ENCODE assay signal across 20 mouse cellular contexts in the genomic region with DNA sequence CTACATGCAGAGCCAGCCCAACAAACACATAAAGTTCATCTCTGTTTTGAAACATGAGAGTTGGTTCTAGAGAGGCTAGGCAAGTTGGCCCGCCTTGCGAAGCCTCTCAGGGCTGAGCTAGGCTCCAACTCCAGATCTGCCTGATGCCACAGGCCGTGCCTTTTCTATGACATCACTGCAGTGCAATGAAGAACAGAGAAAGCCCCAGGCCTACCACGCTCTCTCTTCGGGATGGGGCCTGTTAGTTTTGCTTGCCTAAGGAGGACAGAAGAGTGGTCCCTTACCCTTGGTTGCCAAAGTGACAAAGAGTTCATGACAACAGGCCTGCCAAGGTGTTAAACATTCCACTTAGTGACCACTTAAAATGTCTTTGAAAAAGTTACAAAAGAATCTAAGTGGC.
DNase-seq lines count a peak whose midpoint lies in the region; ATAC-seq and TF ChIP-seq lines count a peak whose summit lies in the region.
"Had no signal": no experiment of that assay in that cellular context is flagged by ENCODE, and none has a peak within 500 bp of the region (broad histone marks: within the 10 kb centered on the region; RNA-seq: fewer than 3 reads in every experiment).

No protein-coding gene starts in this region.

- H3K27me3 ChIP-seq in heart, embryonic 12.5 days (replicated peaks): no peaks in the 10 kb centered on the region
- H3K27me3 ChIP-seq in limb, embryonic 15.5 days: no peaks in the 10 kb centered on the region
- H3K27me3 ChIP-seq: embryonic facial prominence, embryonic 12.5 days; limb, embryonic 12.5 days; neural tube, embryonic 13.5 days had no signal

- WGBS in heart, embryonic 12.5 days: 56% methylated on average over 5 of the region's 5 CpGs
- WGBS in bone marrow, adult 2 months: 81% methylated on average over 5 of the region's 5 CpGs
- WGBS in limb, embryonic 15.5 days: 68% methylated on average over 5 of the region's 5 CpGs

- no peak overlapping the region for H3K4me3 ChIP-seq in heart, embryonic 12.5 days
- no peak overlapping the region for H3K4me3 ChIP-seq in bone marrow, adult 2 months (replicated peaks; ENCODE audit: control insufficient read depth, low read depth, low read length)
- H3K4me3 ChIP-seq in limb, embryonic 15.5 days: no peak overlapping the region
- H3K4me3 ChIP-seq: embryonic facial prominence, embryonic 12.5 days; left cerebral cortex, adult 2 months; limb, embryonic 12.5 days; liver, embryonic 15.5 days; neural tube, embryonic 13.5 days had no signal

- intact Hi-C loops in heart, postnatal 25 days (cut with DNase I): no loop called here

- H3K9ac ChIP-seq in heart, embryonic 12.5 days: no peak overlapping the region
- no peak overlapping the region for H3K9ac ChIP-seq in limb, embryonic 15.5 days
- H3K9ac ChIP-seq: embryonic facial prominence, embryonic 12.5 days; forebrain, postnatal 0 days; limb, embryonic 12.5 days; liver, embryonic 15.5 days; neural tube, embryonic 13.5 days had no signal

- no peak overlapping the region for H3K4me2 ChIP-seq in heart, embryonic 12.5 days
- no peak overlapping the region for H3K4me2 ChIP-seq in limb, embryonic 15.5 days
- H3K4me2 ChIP-seq: embryonic facial prominence, embryonic 12.5 days; limb, embryonic 12.5 days; liver, embryonic 15.5 days; neural tube, embryonic 13.5 days had no signal

- H3K36me3 ChIP-seq in heart, embryonic 12.5 days: no peaks in the 10 kb centered on the region
- no peaks in the 10 kb centered on the region for H3K36me3 ChIP-seq in limb, embryonic 15.5 days
- H3K36me3 ChIP-seq: embryonic facial prominence, embryonic 12.5 days; limb, embryonic 12.5 days; liver, embryonic 15.5 days; neural tube, embryonic 13.5 days had no signal

- no peak for TF ChIP-seq POLR2A in bone marrow, adult 2 months (IDR thresholded peaks at IDR 0.05; ENCODE audit: borderline replicate concordance, control insufficient read depth, low read depth, low read length)

- no peaks in the 10 kb centered on the region for H3K9me3 ChIP-seq in heart, embryonic 12.5 days (replicated peaks)
- no peaks in the 10 kb centered on the region for H3K9me3 ChIP-seq in limb, embryonic 15.5 days
- H3K9me3 ChIP-seq: embryonic facial prominence, embryonic 12.5 days; limb, embryonic 12.5 days; liver, embryonic 15.5 days; neural tube, embryonic 13.5 days had no signal

- peaks cover 79% of the 10 kb centered on the region for H3K4me1 ChIP-seq in heart, embryonic 12.5 days (replicated peaks)
- H3K4me1 ChIP-seq in bone marrow, adult 2 months (ENCODE audit: control insufficient read depth, insufficient read depth, low read length): no peaks in the 10 kb centered on the region; the same call in 1 of the 2 replicates
- H3K4me1 ChIP-seq in limb, embryonic 15.5 days: peaks cover 29% of the 10 kb centered on the region

- no peak for ATAC-seq in heart, embryonic 12.5 days (ENCODE audit: insufficient number of reproducible peaks, low FRiP score)
- ATAC-seq in limb, embryonic 15.5 days (ENCODE audit: insufficient number of reproducible peaks, low FRiP score, low TSS enrichment, low read depth): no peak
- ATAC-seq: forebrain, postnatal 0 days; hindbrain, embryonic 16.5 days had no signal

- peak overlapping the region; percentile 74 for H3K27ac ChIP-seq in heart, embryonic 12.5 days (ENCODE audit: poor library complexity, severe bottlenecking)
- peak overlapping the region; percentile 39; the same call in 1 of the 2 replicates for H3K27ac ChIP-seq in bone marrow, adult 2 months (ENCODE audit: control insufficient read depth, insufficient read depth, low read depth, low read length, poor library complexity)
- H3K27ac ChIP-seq in limb, embryonic 15.5 days: peak overlapping the region; percentile 11; the same call in 1 of the 2 replicates
- H3K27ac ChIP-seq: embryonic facial prominence, embryonic 12.5 days; left cerebral cortex, adult 2 months; limb, embryonic 12.5 days; liver, embryonic 15.5 days; neural tube, embryonic 13.5 days had no signal

- no peak for DNase-seq in heart, postnatal 25 days (ENCODE audit: low spot score)
- DNase-seq in lung, postnatal 14 days: peak; percentile 28
- no peak for DNase-seq in right cerebral cortex, postnatal 10 days (ENCODE audit: low spot score in 2 of 2)
- DNase-seq in right cerebral cortex, postnatal 14 days: no peak
- no peak for DNase-seq in spleen, postnatal 14 days (ENCODE audit: low spot score in 2 of 2)
- DNase-seq: cerebellum, adult 8-10 months; forebrain, postnatal 0 days; heart, postnatal 36 days; kidney, postnatal 10 days; right cerebral cortex, postnatal 25 days; thymus, postnatal 36 days had no signal

- TF ChIP-seq CTCF in bone marrow, adult 2 months (IDR thresholded peaks at IDR 0.05; ENCODE audit: control insufficient read depth, insufficient read depth, low read length): no peak

Comparison
In these comparisons a context has a peak if more than half of its experiments do, and no peak if none do; other contexts are left out.
1. H3K27ac ChIP-seq: peak in every context shown above with its lines; median percentile 74 in heart, embryonic 12.5 days; 39 in bone marrow, adult 2 months; 11 in limb, embryonic 15.5 days.